Comparison of ENCODE assay signal across 8 mouse cellular contexts in genomic region chr11:31871135-31871541, GRCm38 (mm10). TPM values are rescaled to one million over a fixed set of nuclear protein-coding genes. Genes with fewer than 3 reads are reported as not detected.
A peak's percentile ranks its signal among the peaks of the same experiment; 100 is the strongest.
DNase-seq lines count a peak whose midpoint lies in the region; ATAC-seq and TF ChIP-seq lines count a peak whose summit lies in the region.

No protein-coding gene starts in this region.

- no peaks in the 10 kb centered on the region for H3K9me3 ChIP-seq in limb, embryonic 15.5 days
- H3K9me3 ChIP-seq in midbrain, postnatal 0 days (ENCODE audit: low read length): no peaks in the 10 kb centered on the region

- peak overlapping the region; percentile 73 for H3K9ac ChIP-seq in limb, embryonic 15.5 days
- peak overlapping the region; percentile 90 for H3K9ac ChIP-seq in midbrain, postnatal 0 days (replicated peaks; ENCODE audit: low read length, poor library complexity, severe bottlenecking)

- peaks cover 4% of the 10 kb centered on the region; the same call in 1 of the 2 replicates for H3K4me1 ChIP-seq in kidney, adult 2 months (ENCODE audit: control insufficient read depth, insufficient read depth, low read length)
- peaks cover 17% of the 10 kb centered on the region for H3K4me1 ChIP-seq in limb, embryonic 15.5 days
- H3K4me1 ChIP-seq in midbrain, postnatal 0 days (ENCODE audit: insufficient read depth, low read length): no peaks in the 10 kb centered on the region
- peaks cover 4% of the 10 kb centered on the region; the same call in 1 of the 2 replicates for H3K4me1 ChIP-seq in testis, adult 2 months (ENCODE audit: control insufficient read depth, insufficient read depth, low read length)

- H3K36me3 ChIP-seq in kidney, adult 2 months (ENCODE audit: control insufficient read depth, insufficient read depth, low read length): peaks cover 2% of the 10 kb centered on the region
- H3K36me3 ChIP-seq in limb, embryonic 15.5 days: no peaks in the 10 kb centered on the region
- no peaks in the 10 kb centered on the region for H3K36me3 ChIP-seq in midbrain, postnatal 0 days (ENCODE audit: insufficient read depth, low read length)
- H3K36me3 ChIP-seq in testis, adult 2 months (ENCODE audit: control insufficient read depth, insufficient read depth, low read length): no peaks in the 10 kb centered on the region; the same call in 1 of the 2 replicates

- ATAC-seq in limb, embryonic 15.5 days (ENCODE audit: insufficient number of reproducible peaks, low FRiP score, low TSS enrichment, low read depth): no peak
- ATAC-seq in midbrain, postnatal 0 days (ENCODE audit: low FRiP score): peak; percentile 7; the same call in 1 of the 2 replicates

- H3K27me3 ChIP-seq in kidney, adult 2 months (replicated peaks; ENCODE audit: control insufficient read depth, insufficient read depth, low read length): no peaks in the 10 kb centered on the region
- no peaks in the 10 kb centered on the region; the same call in 1 of the 2 replicates for H3K27me3 ChIP-seq in limb, embryonic 15.5 days
- no peaks in the 10 kb centered on the region for H3K27me3 ChIP-seq in midbrain, postnatal 0 days (ENCODE audit: insufficient read depth, low read length)
- H3K27me3 ChIP-seq in testis, adult 2 months (ENCODE audit: control insufficient read depth, insufficient read depth, low read length): no peaks in the 10 kb centered on the region

- H3K27ac ChIP-seq in kidney, adult 2 months (ENCODE audit: insufficient read depth, low read depth, low read length): peak overlapping the region; percentile 99
- H3K27ac ChIP-seq in limb, embryonic 15.5 days: peak overlapping the region; percentile 76
- peak overlapping the region; percentile 77 for H3K27ac ChIP-seq in midbrain, postnatal 0 days (ENCODE audit: low read depth, low read length)
- peak overlapping the region; percentile 85 for H3K27ac ChIP-seq in testis, adult 2 months (ENCODE audit: control insufficient read depth, insufficient read depth, low read depth, low read length)

- peak overlapping the region; percentile 99 for H3K4me3 ChIP-seq in kidney, adult 2 months (ENCODE audit: insufficient read depth, low read depth, low read length)
- H3K4me3 ChIP-seq in limb, embryonic 15.5 days: peak overlapping the region; percentile 91
- peak overlapping the region; percentile 83 for H3K4me3 ChIP-seq in midbrain, postnatal 0 days (ENCODE audit: low read depth, low read length)
- H3K4me3 ChIP-seq in testis, adult 2 months (ENCODE audit: control insufficient read depth, low read depth, low read length): peak overlapping the region; percentile 97

- H3K4me2 ChIP-seq in limb, embryonic 15.5 days: peak overlapping the region; percentile 86
- H3K4me2 ChIP-seq in midbrain, postnatal 0 days (ENCODE audit: low read depth, low read length, poor library complexity, severe bottlenecking): peak overlapping the region; percentile 97

- no peak for TF ChIP-seq POLR2A in kidney, adult 2 months (IDR thresholded peaks at IDR 0.05; ENCODE audit: low read depth, low read length)
- no peak; the same call in 1 of the 2 replicates for TF ChIP-seq POLR2A in testis, adult 2 months (IDR thresholded peaks at IDR 0.05; ENCODE audit: control insufficient read depth, low read depth, low read length)

- no peak for TF ChIP-seq CTCF in kidney, adult 2 months (conservative IDR thresholded peaks at IDR 0.05; ENCODE audit: insufficient read depth, insufficient read length, low read depth, low read length)
- 0 out of 2 replicates have a peak, but pooled peaks have one; percentile 7 for TF ChIP-seq CTCF in midbrain, postnatal 0 days (IDR thresholded peaks at IDR 0.05)
- TF ChIP-seq CTCF in testis, adult 2 months (IDR thresholded peaks at IDR 0.05; ENCODE audit: control insufficient read depth, insufficient read depth, insufficient replicate concordance, low read depth, low read length): no peak

- WGBS in kidney, adult 2 months: 2% methylated on average over 21 of the region's 21 CpGs
- WGBS in limb, embryonic 15.5 days: 1% methylated on average over 21 of the region's 21 CpGs
- 0% methylated on average over 17 of the region's 21 CpGs for WGBS in midbrain, postnatal 0 days

- DNase-seq in 3134 (ENCODE audit: extremely low read depth, insufficient read length, low spot score): peak; percentile 71
- DNase-seq in adrenal gland, adult (ENCODE audit: inconsistent age in 2 of 2, low spot score in 1 of 2): peak; percentile 74 to 90
- DNase-seq in embryo, embryonic 9.5 days (ENCODE audit: extremely low spot score): peak; percentile 44
- peak; percentile 54 to 69 for DNase-seq in heart, adult 18-20 months
- peak; percentile 57 for DNase-seq in kidney, adult 2 months
- DNase-seq in midbrain, postnatal 0 days (ENCODE audit: low spot score): peak; percentile 33

RNA-seq across cellular contexts. Expression of gene Cpeb4, which starts 0.9 kb away (rescaled TPM):
- total RNA-seq in heart, adult 18-20 months (2021): 100 to 1,000 TPM; 103 to 109 TPM
- 27.2 and 30.0 TPM in 2 replicates for polyA plus RNA-seq in kidney, adult 2 months (2012; rRNA removed)
- polyA plus RNA-seq in limb, embryonic 15.5 days (2015; fragmentation: Nextera tagmentation; extraction: Ambion mirVana): 2.9 and 3.2 TPM in 2 replicates
- total RNA-seq in midbrain, postnatal 0 days (2014; rRNA removed): 103 and 124 TPM in 2 replicates
- 16.9 and 19.1 TPM in 2 replicates for polyA plus RNA-seq in midbrain, postnatal 0 days (2015; fragmentation: Nextera tagmentation; extraction: Ambion mirVana)
- polyA plus RNA-seq in testis, adult 2 months (2012; rRNA removed): 23.6 and 28.8 TPM in 2 replicates
